Mouse (Mus musculus): Measurements from ENCODE around the gene Anks1. TPM values are rescaled to one million over a fixed set of nuclear protein-coding genes. Genes with fewer than 3 reads are reported as not detected.

The Anks1 gene
- 8.0 and 14.2 TPM in 2 replicates for polyA plus RNA-seq (2014; fragmentation: Nextera tagmentation; extraction: Ambion mirVana)

- peak within 1 kb of the TSS; percentile 62 for H3K4me3 ChIP-seq (ENCODE audit: low read length)
- H3K9ac ChIP-seq (ENCODE audit: low read depth, low read length), result peak within 1 kb of the TSS; percentile 89
- H3K27me3 ChIP-seq (ENCODE audit: control insufficient read depth, insufficient read depth, low read length), result no peaks in the 10 kb centered on the region
- WGBS, result under 1% methylated on average over 67 of the region's 78 CpGs
- H3K36me3 ChIP-seq (ENCODE audit: control insufficient read depth, insufficient read depth, low read length), result peaks cover 8% of the 10 kb centered on the region; the same call in 1 of the 2 replicates
- no peaks in the 10 kb centered on the region for H3K9me3 ChIP-seq (ENCODE audit: control insufficient read depth, low read length)
- peak; percentile 85 for ATAC-seq (ENCODE audit: low FRiP score, low TSS enrichment)
- peak within 1 kb of the TSS; percentile 94 for H3K4me2 ChIP-seq (replicated peaks; ENCODE audit: low read depth, low read length)
- peaks cover 13% of the 10 kb centered on the region for H3K4me1 ChIP-seq (ENCODE audit: control insufficient read depth, insufficient read depth, low read length)
- peak within 1 kb of the TSS; percentile 81 for H3K27ac ChIP-seq (ENCODE audit: low read depth, low read length)
These were observed at the start of gene Anks1 for GRCm38 (mm10) chr17:27908888-27909621. Gene Anks1, plus strand, starts transcription at chr17:27909306.

GRCm38 (mm10) chr17:27865461-27865860 lies 43.6 kb upstream of the Anks1 start:
- no peaks in the 10 kb centered on the region for H3K4me1 ChIP-seq (ENCODE audit: control insufficient read depth, insufficient read depth, low read length)
- H3K4me3 ChIP-seq (ENCODE audit: low read length), result no peak overlapping the region
- H3K9me3 ChIP-seq (ENCODE audit: control insufficient read depth, low read length), result no peaks in the 10 kb centered on the region
- H3K9ac ChIP-seq (ENCODE audit: low read depth, low read length), result no peak overlapping the region
- H3K4me2 ChIP-seq (replicated peaks; ENCODE audit: low read depth, low read length), result no peak overlapping the region
- no peaks in the 10 kb centered on the region for H3K36me3 ChIP-seq (ENCODE audit: control insufficient read depth, insufficient read depth, low read length)
- H3K27me3 ChIP-seq (ENCODE audit: control insufficient read depth, insufficient read depth, low read length), result no peaks in the 10 kb centered on the region
- no peak overlapping the region for H3K27ac ChIP-seq (ENCODE audit: low read depth, low read length)
- WGBS, result 77% methylated on average over 2 of the region's 2 CpGs
- ATAC-seq (ENCODE audit: low FRiP score, low TSS enrichment), result no peak

- Histone ChIP-seq H3K27ac (ENCODE audit: low read depth, low read length) (no peak overlapping the region), H3K4me3 (ENCODE audit: low read length) (no peak overlapping the region), H3K4me2 (replicated peaks; ENCODE audit: low read depth, low read length) (no peak overlapping the region), H3K9me3 (ENCODE audit: control insufficient read depth, low read length) (no peaks in the 10 kb centered on the region), H3K36me3 (ENCODE audit: control insufficient read depth, insufficient read depth, low read length) (no peaks in the 10 kb centered on the region), H3K4me1 (ENCODE audit: control insufficient read depth, insufficient read depth, low read length) (no peaks in the 10 kb centered on the region), H3K27me3 (ENCODE audit: control insufficient read depth, insufficient read depth, low read length) (no peaks in the 10 kb centered on the region), H3K9ac (ENCODE audit: low read depth, low read length) (no peak overlapping the region)
- no peak for ATAC-seq (ENCODE audit: low FRiP score, low TSS enrichment)
- WGBS, result 74% methylated on average over 4 of the region's 4 CpGs
These were observed 42.4 kb upstream of the Anks1 start for GRCm38 (mm10) chr17:27866737-27867136.

- no peak for ATAC-seq (ENCODE audit: low FRiP score, low TSS enrichment)
- no peaks in the 10 kb centered on the region for H3K9me3 ChIP-seq (ENCODE audit: control insufficient read depth, low read length)
- no peak overlapping the region for H3K4me2 ChIP-seq (replicated peaks; ENCODE audit: low read depth, low read length)
- H3K9ac ChIP-seq (ENCODE audit: low read depth, low read length), result no peak overlapping the region
- no peaks in the 10 kb centered on the region for H3K36me3 ChIP-seq (ENCODE audit: control insufficient read depth, insufficient read depth, low read length)
- no peaks in the 10 kb centered on the region for H3K4me1 ChIP-seq (ENCODE audit: control insufficient read depth, insufficient read depth, low read length)
- WGBS, result 91% methylated on average over 3 of the region's 3 CpGs
- no peaks in the 10 kb centered on the region for H3K27me3 ChIP-seq (ENCODE audit: control insufficient read depth, insufficient read depth, low read length)
- no peak overlapping the region for H3K27ac ChIP-seq (ENCODE audit: low read depth, low read length)
- H3K4me3 ChIP-seq (ENCODE audit: low read length), result no peak overlapping the region
These were observed 37.3 kb upstream of the Anks1 start for GRCm38 (mm10) chr17:27871851-27872250.

- Histone ChIP-seq H3K36me3 (ENCODE audit: control insufficient read depth, insufficient read depth, low read length) (peaks cover under 1% of the 10 kb centered on the region), H3K9me3 (ENCODE audit: control insufficient read depth, low read length) (no peaks in the 10 kb centered on the region), H3K27ac (ENCODE audit: low read depth, low read length) (no peak overlapping the region), H3K4me3 (ENCODE audit: low read length) (no peak overlapping the region), H3K4me1 (ENCODE audit: control insufficient read depth, insufficient read depth, low read length) (no peaks in the 10 kb centered on the region), H3K9ac (ENCODE audit: low read depth, low read length) (no peak overlapping the region), H3K4me2 (replicated peaks; ENCODE audit: low read depth, low read length) (no peak overlapping the region), H3K27me3 (ENCODE audit: control insufficient read depth, insufficient read depth, low read length) (no peaks in the 10 kb centered on the region)
- WGBS, result 61% methylated on average over 3 of the region's 3 CpGs
- ATAC-seq (ENCODE audit: low FRiP score, low TSS enrichment), result no peak
These were observed 35.5 kb upstream of the Anks1 start for GRCm38 (mm10) chr17:27873583-27873982.

GRCm38 (mm10) chr17:27874510-27874909 lies 34.6 kb upstream of the Anks1 start:
- no peak for ATAC-seq (ENCODE audit: low FRiP score, low TSS enrichment)
- Histone ChIP-seq H3K9ac (ENCODE audit: low read depth, low read length) (no peak overlapping the region), H3K9me3 (ENCODE audit: control insufficient read depth, low read length) (no peaks in the 10 kb centered on the region), H3K27me3 (ENCODE audit: control insufficient read depth, insufficient read depth, low read length) (no peaks in the 10 kb centered on the region), H3K4me2 (replicated peaks; ENCODE audit: low read depth, low read length) (no peak overlapping the region), H3K36me3 (ENCODE audit: control insufficient read depth, insufficient read depth, low read length) (peaks cover 10% of the 10 kb centered on the region), H3K27ac (ENCODE audit: low read depth, low read length) (no peak overlapping the region), H3K4me1 (ENCODE audit: control insufficient read depth, insufficient read depth, low read length) (no peaks in the 10 kb centered on the region), H3K4me3 (ENCODE audit: low read length) (no peak overlapping the region)
- WGBS, result 52% methylated on average over 5 of the region's 5 CpGs

GRCm38 (mm10) chr17:27881518-27881917 lies 27.6 kb upstream of the Anks1 start:
- no peak overlapping the region for H3K4me2 ChIP-seq (replicated peaks; ENCODE audit: low read depth, low read length)
- peaks cover 70% of the 10 kb centered on the region for H3K36me3 ChIP-seq (ENCODE audit: control insufficient read depth, insufficient read depth, low read length)
- WGBS, result 53% methylated on average over 11 of the region's 11 CpGs
- H3K27me3 ChIP-seq (ENCODE audit: control insufficient read depth, insufficient read depth, low read length), result no peaks in the 10 kb centered on the region
- H3K9ac ChIP-seq (ENCODE audit: low read depth, low read length), result no peak overlapping the region
- H3K9me3 ChIP-seq (ENCODE audit: control insufficient read depth, low read length), result no peaks in the 10 kb centered on the region
- H3K4me1 ChIP-seq (ENCODE audit: control insufficient read depth, insufficient read depth, low read length), result no peaks in the 10 kb centered on the region
- H3K4me3 ChIP-seq (ENCODE audit: low read length), result no peak overlapping the region
- no peak for ATAC-seq (ENCODE audit: low FRiP score, low TSS enrichment)
- no peak overlapping the region for H3K27ac ChIP-seq (ENCODE audit: low read depth, low read length)

- H3K27ac ChIP-seq (ENCODE audit: low read depth, low read length), result no peak overlapping the region
- 90% methylated on average over 8 of the region's 8 CpGs for WGBS
- no peak for ATAC-seq (ENCODE audit: low FRiP score, low TSS enrichment)
- no peaks in the 10 kb centered on the region for H3K27me3 ChIP-seq (ENCODE audit: control insufficient read depth, insufficient read depth, low read length)
- H3K4me3 ChIP-seq (ENCODE audit: low read length), result no peak overlapping the region
- peaks cover 86% of the 10 kb centered on the region for H3K36me3 ChIP-seq (ENCODE audit: control insufficient read depth, insufficient read depth, low read length)
- H3K9ac ChIP-seq (ENCODE audit: low read depth, low read length), result no peak overlapping the region
- no peaks in the 10 kb centered on the region for H3K9me3 ChIP-seq (ENCODE audit: control insufficient read depth, low read length)
- H3K4me2 ChIP-seq (replicated peaks; ENCODE audit: low read depth, low read length), result no peak overlapping the region
- H3K4me1 ChIP-seq (ENCODE audit: control insufficient read depth, insufficient read depth, low read length), result no peaks in the 10 kb centered on the region
These were observed 26.0 kb upstream of the Anks1 start for GRCm38 (mm10) chr17:27883129-27883528.

- Histone ChIP-seq H3K27me3 (ENCODE audit: control insufficient read depth, insufficient read depth, low read length) (no peaks in the 10 kb centered on the region), H3K9ac (ENCODE audit: low read depth, low read length) (no peak overlapping the region), H3K27ac (ENCODE audit: low read depth, low read length) (no peak overlapping the region), H3K4me3 (ENCODE audit: low read length) (no peak overlapping the region), H3K9me3 (ENCODE audit: control insufficient read depth, low read length) (no peaks in the 10 kb centered on the region), H3K4me2 (replicated peaks; ENCODE audit: low read depth, low read length) (no peak overlapping the region), H3K4me1 (ENCODE audit: control insufficient read depth, insufficient read depth, low read length) (no peaks in the 10 kb centered on the region), H3K36me3 (ENCODE audit: control insufficient read depth, insufficient read depth, low read length) (peaks cover 85% of the 10 kb centered on the region)
- WGBS, result 93% methylated on average over 6 of the region's 6 CpGs
- ATAC-seq (ENCODE audit: low FRiP score, low TSS enrichment), result no peak
These were observed 25.1 kb upstream of the Anks1 start for GRCm38 (mm10) chr17:27883994-27884393.
